In genomic region chr8:105537011-105537677, GRCm38 (mm10) we compare ENCODE assay signal across 13 mouse cellular contexts. TPM values are rescaled to one million over a fixed set of nuclear protein-coding genes. Genes with fewer than 3 reads are reported as not detected.
DNase-seq lines count a peak whose midpoint lies in the region; ATAC-seq and TF ChIP-seq lines count a peak whose summit lies in the region.
"Had no signal": no experiment of that assay in that cellular context is flagged by ENCODE, and none has a peak within 500 bp of the region (broad histone marks: within the 10 kb centered on the region; RNA-seq: fewer than 3 reads in every experiment).

No protein-coding gene starts in this region.

- H3K27ac ChIP-seq in limb, embryonic 15.5 days, result no peak overlapping the region
- H3K27ac ChIP-seq in limb, embryonic 10.5 days, result no peak overlapping the region
- H3K27ac ChIP-seq: heart, embryonic 13.5 days; hindbrain, embryonic 15.5 days; limb, embryonic 13.5 days had no signal

- H3K36me3 ChIP-seq in limb, embryonic 15.5 days, result peaks cover 41% of the 10 kb centered on the region
- peaks cover 46% of the 10 kb centered on the region for H3K36me3 ChIP-seq in limb, embryonic 10.5 days
- H3K36me3 ChIP-seq in myocyte (ENCODE audit: control insufficient read depth, insufficient read depth), result peaks cover 12% of the 10 kb centered on the region

- ATAC-seq in limb, embryonic 15.5 days (ENCODE audit: insufficient number of reproducible peaks, low FRiP score, low TSS enrichment, low read depth), result 0 out of 2 replicates have a peak, but pooled peaks have one; percentile 35

- H3K9ac ChIP-seq in limb, embryonic 15.5 days, result no peak overlapping the region
- H3K9ac ChIP-seq: heart, embryonic 13.5 days; hindbrain, embryonic 15.5 days; limb, embryonic 13.5 days; lung, embryonic 14.5 days had no signal

- peak; percentile 56 for DNase-seq in adrenal gland, postnatal 14 days
- no peak for DNase-seq in adrenal gland, postnatal 25 days
- DNase-seq in limb, embryonic 10.5 days (ENCODE audit: low spot score), result no peak
- DNase-seq in cerebellum, postnatal 14 days, result peak; percentile 77 to 83
- no peak for DNase-seq in kidney, adult 18-20 months
- DNase-seq in testis, postnatal 14 days (ENCODE audit: low spot score), result no peak
- DNase-seq: lung, embryonic 14.5 days had no signal

- H3K79me2 ChIP-seq in myocyte (ENCODE audit: control insufficient read depth, insufficient read depth), result peaks cover under 1% of the 10 kb centered on the region

- H3K9me3 ChIP-seq in limb, embryonic 15.5 days, result no peaks in the 10 kb centered on the region
- no peaks in the 10 kb centered on the region for H3K9me3 ChIP-seq in limb, embryonic 10.5 days (replicated peaks)
- H3K9me3 ChIP-seq: heart, embryonic 13.5 days; hindbrain, embryonic 15.5 days; limb, embryonic 13.5 days; megakaryocyte, embryonic 14.5 days had no signal

- no peaks in the 10 kb centered on the region for H3K27me3 ChIP-seq in limb, embryonic 15.5 days
- no peaks in the 10 kb centered on the region for H3K27me3 ChIP-seq in limb, embryonic 10.5 days (ENCODE audit: low read depth, poor library complexity, severe bottlenecking)
- H3K27me3 ChIP-seq in myocyte (ENCODE audit: control insufficient read depth, insufficient read depth, insufficient read length), result no peaks in the 10 kb centered on the region
- H3K27me3 ChIP-seq: heart, embryonic 13.5 days; hindbrain, embryonic 15.5 days; limb, embryonic 13.5 days; megakaryocyte, embryonic 14.5 days had no signal

- 81% methylated on average over 6 of the region's 6 CpGs for WGBS in limb, embryonic 15.5 days
- WGBS in limb, embryonic 10.5 days, result 91% methylated on average over 6 of the region's 6 CpGs

- H3K4me1 ChIP-seq in limb, embryonic 15.5 days, result peaks cover 10% of the 10 kb centered on the region
- peaks cover 13% of the 10 kb centered on the region for H3K4me1 ChIP-seq in limb, embryonic 10.5 days

- TF ChIP-seq POLR2A in myocyte (IDR thresholded peaks at IDR 0.05; ENCODE audit: insufficient read length, low read depth), result no peak

- no peak overlapping the region for H3ac ChIP-seq in myocyte (ENCODE audit: control insufficient read depth, insufficient read length)

- H3K4me2 ChIP-seq in limb, embryonic 15.5 days, result no peak overlapping the region
- H3K4me2 ChIP-seq in myocyte (ENCODE audit: low read depth), result no peak overlapping the region
- H3K4me2 ChIP-seq: heart, embryonic 13.5 days; hindbrain, embryonic 15.5 days; limb, embryonic 13.5 days; lung, embryonic 14.5 days had no signal

- no peak overlapping the region for H3K4me3 ChIP-seq in limb, embryonic 15.5 days
- H3K4me3 ChIP-seq in limb, embryonic 10.5 days, result no peak overlapping the region
- no peak overlapping the region for H3K4me3 ChIP-seq in myocyte
- H3K4me3 ChIP-seq: heart, embryonic 13.5 days; hindbrain, embryonic 15.5 days; limb, embryonic 13.5 days had no signal

TF ChIP-seq in myocyte, 11 proteins besides CTCF, POLR2A, EP300 and RAD21:
- TF ChIP-seq MYOD1 (IDR thresholded peaks at IDR 0.05; ENCODE audit: control insufficient read depth in 1 of 3, insufficient read length in 2 of 3, low read depth in 2 of 3), result peak in 2 of 3 experiments; percentile 61 to 74
- no peak for TF ChIP-seq SRF (IDR thresholded peaks at IDR 0.05; ENCODE audit: control insufficient read depth, insufficient read length, low read depth)
- TF ChIP-seq E2F4 (IDR thresholded peaks at IDR 0.05; ENCODE audit: insufficient read depth), result no peak
- TF ChIP-seq MAX (IDR thresholded peaks at IDR 0.05; ENCODE audit: low read depth), result no peak
- peak in 2 of 3 experiments; percentile 52 to 71 for TF ChIP-seq MYOG (IDR thresholded peaks at IDR 0.05; ENCODE audit: control insufficient read depth in 1 of 3, insufficient read depth in 1 of 3, insufficient read length in 2 of 3, low read depth in 2 of 3)
- TF ChIP-seq TCF3 (IDR thresholded peaks at IDR 0.05; ENCODE audit: insufficient read length, low read depth), result no peak
- TF ChIP-seq CEBPB (IDR thresholded peaks at IDR 0.05; ENCODE audit: insufficient read depth, poor library complexity, severe bottlenecking), result no peak

RNA-seq across cellular contexts. Expression of gene Hsd11b2, which starts 18.6 kb away (rescaled TPM):
- 1.1 and 1.2 TPM in 2 replicates for total RNA-seq in adrenal gland, postnatal 14 days (2021)
- 0.15 TPM in 1 of 2 replicates, not detected in the other for total RNA-seq in adrenal gland, postnatal 25 days (2021)
- polyA plus RNA-seq in limb, embryonic 15.5 days (2015; fragmentation: Nextera tagmentation; extraction: Ambion mirVana), result 1.2 and 1.9 TPM in 2 replicates
- polyA plus RNA-seq in limb, embryonic 10.5 days (2016; fragmentation: Nextera tagmentation; extraction: Ambion mirVana), result 78.2 and 83.2 TPM in 2 replicates
- 0.59 TPM for polyA plus RNA-seq in myocyte (2012; fragmentation: generic; extraction: Trizol)

RNA-seq across cellular contexts. Expression of gene Atp6v0d1, which starts 28.7 kb away (rescaled TPM):
- 90.6 and 97.4 TPM in 2 replicates for total RNA-seq in adrenal gland, postnatal 14 days (2021)
- total RNA-seq in adrenal gland, postnatal 25 days (2021), result 108 and 110 TPM in 2 replicates
- polyA plus RNA-seq in limb, embryonic 15.5 days (2015; fragmentation: Nextera tagmentation; extraction: Ambion mirVana), result 97.4 and 103 TPM in 2 replicates
- 58.3 and 68.6 TPM in 2 replicates for polyA plus RNA-seq in limb, embryonic 10.5 days (2016; fragmentation: Nextera tagmentation; extraction: Ambion mirVana)
- polyA plus RNA-seq in myocyte (2012; fragmentation: generic; extraction: Trizol), result 126 TPM

RNA-seq across cellular contexts. Expression of gene Zdhhc1, which starts 40.4 kb away (rescaled TPM):
- 16.0 and 18.1 TPM in 2 replicates for total RNA-seq in adrenal gland, postnatal 14 days (2021)
- 17.7 and 20.6 TPM in 2 replicates for total RNA-seq in adrenal gland, postnatal 25 days (2021)
- 40.0 and 42.2 TPM in 2 replicates for polyA plus RNA-seq in limb, embryonic 15.5 days (2015; fragmentation: Nextera tagmentation; extraction: Ambion mirVana)
- 18.9 and 25.3 TPM in 2 replicates for polyA plus RNA-seq in limb, embryonic 10.5 days (2016; fragmentation: Nextera tagmentation; extraction: Ambion mirVana)
- polyA plus RNA-seq in myocyte (2012; fragmentation: generic; extraction: Trizol), result 17.3 TPM

Comparison
In these comparisons a context has a peak if more than half of its experiments do, and no peak if none do; other contexts are left out.
1. DNase-seq: peak in adrenal gland, postnatal 14 days (single experiment) and cerebellum, postnatal 14 days (2 of 2); none in adrenal gland, postnatal 25 days (single experiment), limb, embryonic 10.5 days (single experiment), kidney, adult 18-20 months (single experiment) and testis, postnatal 14 days (single experiment).
2. RNA of gene Hsd11b2, which starts 18.6 kb away (polyA plus RNA-seq): 78.2 to 83.2 TPM in limb, embryonic 10.5 days; 1.2 to 1.9 TPM in limb, embryonic 15.5 days and 0.59 TPM in myocyte (single experiment); every median in the first group is over 10 times any median in the second.